Mouse (Mus musculus) forebrain, embryonic 14.5 days (tissue): ENCODE measurements around the gene Gm11487. TPM values are rescaled to one million over a fixed set of nuclear protein-coding genes. Genes with fewer than 3 reads are reported as not detected.
"Not testable (repeated sequence)": the region's sequence is repeated elsewhere in the genome, so short reads cannot be mapped to it uniquely, and the experiment has no call there.

Source experiments
- ATAC-seq: fragments of 200-750 bp; cut with Nextera tagmentation; 2 replicates; pipeline ENCODE4 v1.8.0; 2017; ENCODE audit warnings: mild to moderate bottlenecking, moderate library complexity
- DNase-seq: peaks from one replicate; pipeline ENCODE4 v3.0.0-alpha.2; 2015; ENCODE audit warnings: low spot score
- H3K27ac ChIP-seq: fragments of 300-500 bp; sonication (generic); 2 replicates; pipeline ENCODE4 v1.5.1; 2014; ENCODE audit warnings: low read depth, mild to moderate bottlenecking, control low read depth, low read length, moderate library complexity
- H3K27me3 ChIP-seq: fragments of 300-500 bp; sonication (generic); replicated peaks from 2 replicates; pipeline ENCODE4 v1.6.1; 2014; ENCODE audit warnings: low read length, control low read depth, mixed read lengths; ENCODE audit not compliant: control insufficient read depth, insufficient read depth
- H3K36me3 ChIP-seq: fragments of 300-500 bp; sonication (generic); 2 replicates; pipeline ENCODE4 v1.6.1; 2014; ENCODE audit warnings: low read length, control low read depth; ENCODE audit not compliant: control insufficient read depth, insufficient read depth
- H3K4me1 ChIP-seq: fragments of 300-500 bp; sonication (generic); 2 replicates; pipeline ENCODE4 v1.6.1; 2014; ENCODE audit warnings: antibody characterized with exemption, low read length, control low read depth; ENCODE audit not compliant: control insufficient read depth, insufficient read depth
- H3K4me2 ChIP-seq: fragments of 300-500 bp; sonication (generic); 2 replicates; pipeline ENCODE4 v1.6.1; 2014; ENCODE audit warnings: mild to moderate bottlenecking, control low read depth, low read length
- H3K4me3 ChIP-seq: fragments of 300-500 bp; sonication (generic); 2 replicates; pipeline ENCODE4 v1.5.1; 2014; ENCODE audit warnings: low read depth, low read length, control low read depth
- H3K9ac ChIP-seq: fragments of 300-500 bp; sonication (generic); 2 replicates; pipeline ENCODE4 v1.6.1; 2014; ENCODE audit warnings: mild to moderate bottlenecking, low read length, control low read depth, moderate library complexity
- H3K9me3 ChIP-seq: fragments of 300-500 bp; sonication (generic); replicated peaks from 2 replicates; pipeline ENCODE4 v1.6.1; 2016; ENCODE audit warnings: low read length, control low read depth, mixed read lengths; ENCODE audit not compliant: control insufficient read depth
- WGBS: fragments of 180-500 bp; shearing (Covaris S2); extraction: QIAGEN DNeasy Blood & Tissue Kit; methylation state at CpG from one replicate; pipeline ENCODE4 v1.1.7; 2014; 5-methylcytosine and 5-hydroxymethylcytosine counted together
- polyA plus RNA-seq: library from polyadenylated mRNA; unstranded; fragments of >200 nt; fragmentation: Nextera tagmentation; extraction: Ambion mirVana; gene quantifications from 2 replicates; pipeline ENCODE4 v1.2.1, GENCODE M21; 2014

Gm11487 gene
- not detected in 2 replicates for polyA plus RNA-seq

GRCm38 (mm10) chr4:73404972-73405371, at the start of gene Gm11487:
Gm11487 (minus strand) TSS chr4:73405072.
- not testable (repeated sequence) for H3K36me3 ChIP-seq, H3K4me1 ChIP-seq, H3K27me3 ChIP-seq, DNase-seq, H3K9ac ChIP-seq, ATAC-seq, H3K4me3 ChIP-seq, H3K9me3 ChIP-seq, H3K4me2 ChIP-seq, H3K27ac ChIP-seq
- 94% methylated on average over 4 of the region's 4 CpGs for WGBS

GRCm38 (mm10) chr4:73444715-73445114, 39.8 kb upstream of the Gm11487 start:
- DNase-seq (peak; percentile 3), ATAC-seq (peak; percentile 46; the same call in 1 of the 2 replicates)
- H3K27ac ChIP-seq = no peak overlapping the region
- no peaks in the 10 kb centered on the region for H3K4me1 ChIP-seq
- 53% methylated on average over 7 of the region's 7 CpGs for WGBS
- H3K4me3 ChIP-seq = no peak overlapping the region
- H3K4me2 ChIP-seq = no peak overlapping the region
- H3K9me3 ChIP-seq = no peaks in the 10 kb centered on the region
- H3K9ac ChIP-seq = no peak overlapping the region
- no peaks in the 10 kb centered on the region for H3K36me3 ChIP-seq
- no peaks in the 10 kb centered on the region for H3K27me3 ChIP-seq

GRCm38 (mm10) chr4:73442568-73442967, 37.7 kb upstream of the Gm11487 start:
- Histone ChIP-seq H3K4me1 (no peaks in the 10 kb centered on the region), H3K36me3 (no peaks in the 10 kb centered on the region), H3K4me3 (no peak overlapping the region), H3K9ac (no peak overlapping the region), H3K27ac (no peak overlapping the region), H3K27me3 (no peaks in the 10 kb centered on the region), H3K4me2 (no peak overlapping the region), H3K9me3 (no peaks in the 10 kb centered on the region)
- WGBS = 3% methylated on average over 1 of the region's 1 CpGs
- ATAC-seq = no peak
- DNase-seq = peak; percentile 1

- Histone ChIP-seq H3K27ac (no peak overlapping the region), H3K9me3 (no peaks in the 10 kb centered on the region), H3K4me1 (no peaks in the 10 kb centered on the region), H3K4me3 (no peak overlapping the region), H3K9ac (no peak overlapping the region), H3K27me3 (no peaks in the 10 kb centered on the region), H3K36me3 (no peaks in the 10 kb centered on the region), H3K4me2 (no peak overlapping the region)
- no peak for ATAC-seq
- WGBS = 83% methylated on average over 3 of the region's 3 CpGs
- DNase-seq = peak; percentile 27
These were observed 21.0 kb upstream of the Gm11487 start for GRCm38 (mm10) chr4:73425903-73426302.

GRCm38 (mm10) chr4:73423049-73423448, 18.2 kb upstream of the Gm11487 start:
- H3K4me3 ChIP-seq = no peak overlapping the region
- H3K27ac ChIP-seq = no peak overlapping the region
- no peak overlapping the region for H3K9ac ChIP-seq
- no peaks in the 10 kb centered on the region for H3K36me3 ChIP-seq
- no peaks in the 10 kb centered on the region for H3K27me3 ChIP-seq
- no peak overlapping the region for H3K4me2 ChIP-seq
- ATAC-seq (no peak), DNase-seq (no peak)
- WGBS = 94% methylated on average over 12 of the region's 12 CpGs
- no peaks in the 10 kb centered on the region for H3K9me3 ChIP-seq
- H3K4me1 ChIP-seq = no peaks in the 10 kb centered on the region

- Histone ChIP-seq H3K9ac (no peak overlapping the region), H3K27me3 (no peaks in the 10 kb centered on the region), H3K36me3 (no peaks in the 10 kb centered on the region), H3K4me3 (no peak overlapping the region), H3K4me1 (no peaks in the 10 kb centered on the region), H3K27ac (no peak overlapping the region), H3K4me2 (no peak overlapping the region), H3K9me3 (no peaks in the 10 kb centered on the region)
- peak; percentile 25 for DNase-seq
- WGBS = 3% methylated on average over 3 of the region's 3 CpGs
- peak; percentile 54; the same call in 1 of the 2 replicates for ATAC-seq
These were observed 38.3 kb downstream of the Gm11487 start for GRCm38 (mm10) chr4:73366534-73366933.

Other genes with a start within 250 kb of the Gm11487 start
- not detected in 2 replicates for gene Gm11238, start 202.8 kb upstream of the Gm11487 start, polyA plus RNA-seq
- gene Gm11237, start 217.9 kb upstream of the Gm11487 start, polyA plus RNA-seq = not detected in 2 replicates
- not detected in 2 replicates for gene Gm11236, start 233.0 kb upstream of the Gm11487 start, polyA plus RNA-seq